Mouse (Mus musculus) left cerebral cortex, postnatal 10 days (tissue): ENCODE results near the gene Ggta1. TPM values are rescaled to one million over a fixed set of nuclear protein-coding genes. Genes with fewer than 3 reads are reported as not detected.

ENCODE experiments used
- DNase-seq, 2 experiments: peaks; one replicate each; pipeline ENCODE4 v3.0.0; 2021 to 2022; ENCODE audit warnings: low spot score in 2 of 2, mixed read lengths in 1 of 2; ENCODE audit errors: extremely low spot score in 1 of 2
- intact Hi-C: fragments of 180-260 bp; cut with DNase I; formaldehyde crosslinking; loops from one replicate; pipeline ENCODE4 v1.15.1; 2025
- total RNA-seq, 2 experiments: library from RNA; stranded (reverse); gene quantifications; 2 replicates each; pipeline ENCODE4 v1.2.3; 2021

Gene Ggta1
- total RNA-seq, 2 experiments from 2014 or later: 3.7 to 4.2 TPM

- no peak for DNase-seq
- intact Hi-C loops: no loop called here
Measured at GRCm38 (mm10) chr2:35377600-35377999, 85.4 kb downstream of the Ggta1 start.

- DNase-seq: peak in 1 of 2 experiments; percentile 27
- intact Hi-C loops: no loop called here
Measured at GRCm38 (mm10) chr2:35373003-35373402, 90.0 kb downstream of the Ggta1 start.

GRCm38 (mm10) chr2:35370686-35371085 lies 92.3 kb downstream of the Ggta1 start:
- intact Hi-C loops: no loop called here
- no peak for DNase-seq

GRCm38 (mm10) chr2:35367629-35368028 lies 95.4 kb downstream of the Ggta1 start, which contains the start of gene 4930568D16Rik:
TSS of gene 4930568D16Rik (minus strand) at chr2:35367729.
- intact Hi-C loops: no loop called here
- no peak for DNase-seq

Other genes starting within 250 kb of the Ggta1 start
- gene Gsn, start 206.9 kb downstream of the Ggta1 start, total RNA-seq: 10 to 100 TPM; 28.3 to 36.7 TPM
- gene Stom, start 126.3 kb downstream of the Ggta1 start, total RNA-seq: 1 to 10 TPM; 6.5 to 7.5 TPM
- not detected for gene 4930568D16Rik, start 95.5 kb downstream of the Ggta1 start, total RNA-seq
- not detected for gene 4930402F06Rik, start 66.1 kb downstream of the Ggta1 start, total RNA-seq
- 100 to 1,000 TPM; 125 to 138 TPM for gene Dab2ip, start 95.0 kb upstream of the Ggta1 start, total RNA-seq